Mouse (Mus musculus) thymus, postnatal 36 days (tissue): ENCODE data around the gene Pdp2.

Experiments
- DNase-seq, 2 experiments: peaks; one replicate each; pipeline ENCODE4 v3.0.0; 2022; ENCODE audit warnings: mixed read lengths in 2 of 2

The Pdp2 gene

GRCm38 (mm10) chr8:104598496-104598895 is 7.2 kb downstream of the Pdp2 start:
- no peak for DNase-seq

- DNase-seq: no peak
Observed at GRCm38 (mm10) chr8:104601386-104601785, 10.1 kb downstream of the Pdp2 start.

- no peak for DNase-seq
Observed at GRCm38 (mm10) chr8:104601941-104602371, 10.7 kb downstream of the Pdp2 start.

- DNase-seq: peak; percentile 81
Observed at GRCm38 (mm10) chr8:104602468-104603244, 11.4 kb downstream of the Pdp2 start.

GRCm38 (mm10) chr8:104603245-104603593 is 12.0 kb downstream of the Pdp2 start:
- no peak for DNase-seq

GRCm38 (mm10) chr8:104606329-104606728 is 15.1 kb downstream of the Pdp2 start:
- no peak for DNase-seq

GRCm38 (mm10) chr8:104607944-104608343 is 16.7 kb downstream of the Pdp2 start:
- DNase-seq: no peak

GRCm38 (mm10) chr8:104609222-104609621 is 18.0 kb downstream of the Pdp2 start:
- no peak for DNase-seq

GRCm38 (mm10) chr8:104610185-104610766 is 19.0 kb downstream of the Pdp2 start:
- DNase-seq: no peak

GRCm38 (mm10) chr8:104611613-104612012 is 20.4 kb downstream of the Pdp2 start:
- no peak for DNase-seq

GRCm38 (mm10) chr8:104613119-104613518 is 21.9 kb downstream of the Pdp2 start:
- no peak for DNase-seq

- DNase-seq: no peak
Observed at GRCm38 (mm10) chr8:104620765-104621164, 29.5 kb downstream of the Pdp2 start.

GRCm38 (mm10) chr8:104624161-104624560 is 32.9 kb downstream of the Pdp2 start, which contains the start of gene Cdh16:
TSS of gene Cdh16 (minus strand) at chr8:104624396.
- no peak for DNase-seq

- no peak for DNase-seq
Observed at GRCm38 (mm10) chr8:104627065-104627740, 36.0 kb downstream of the Pdp2 start.

GRCm38 (mm10) chr8:104628402-104628801 is 37.2 kb downstream of the Pdp2 start:
- no peak for DNase-seq

GRCm38 (mm10) chr8:104629306-104630110 is 38.3 kb downstream of the Pdp2 start:
- no peak for DNase-seq

- no peak for DNase-seq
Observed at GRCm38 (mm10) chr8:104630111-104630479, 38.8 kb downstream of the Pdp2 start.

- DNase-seq: peak; percentile 31 to 53
Observed at GRCm38 (mm10) chr8:104630574-104630973, 39.3 kb downstream of the Pdp2 start.

GRCm38 (mm10) chr8:104630981-104631663 is 39.9 kb downstream of the Pdp2 start, which contains the start of gene Rrad:
TSS of gene Rrad (minus strand) at chr8:104631327.
- DNase-seq: peak; percentile 77 to 87

GRCm38 (mm10) chr8:104631975-104632374 is 40.7 kb downstream of the Pdp2 start:
- DNase-seq: no peak

GRCm38 (mm10) chr8:104632486-104632885 is 41.2 kb downstream of the Pdp2 start:
- no peak for DNase-seq

- no peak for DNase-seq
Observed at GRCm38 (mm10) chr8:104633156-104633744, 42.0 kb downstream of the Pdp2 start.
